Mouse (Mus musculus): ENCODE results near the gene Ube2v1. TPM values are rescaled to one million over a fixed set of nuclear protein-coding genes. Genes with fewer than 3 reads are reported as not detected.

Ube2v1 gene
- total and polyA plus RNA-seq, 3 experiments = 164 to 343 TPM; not detected in 1

DNA sequence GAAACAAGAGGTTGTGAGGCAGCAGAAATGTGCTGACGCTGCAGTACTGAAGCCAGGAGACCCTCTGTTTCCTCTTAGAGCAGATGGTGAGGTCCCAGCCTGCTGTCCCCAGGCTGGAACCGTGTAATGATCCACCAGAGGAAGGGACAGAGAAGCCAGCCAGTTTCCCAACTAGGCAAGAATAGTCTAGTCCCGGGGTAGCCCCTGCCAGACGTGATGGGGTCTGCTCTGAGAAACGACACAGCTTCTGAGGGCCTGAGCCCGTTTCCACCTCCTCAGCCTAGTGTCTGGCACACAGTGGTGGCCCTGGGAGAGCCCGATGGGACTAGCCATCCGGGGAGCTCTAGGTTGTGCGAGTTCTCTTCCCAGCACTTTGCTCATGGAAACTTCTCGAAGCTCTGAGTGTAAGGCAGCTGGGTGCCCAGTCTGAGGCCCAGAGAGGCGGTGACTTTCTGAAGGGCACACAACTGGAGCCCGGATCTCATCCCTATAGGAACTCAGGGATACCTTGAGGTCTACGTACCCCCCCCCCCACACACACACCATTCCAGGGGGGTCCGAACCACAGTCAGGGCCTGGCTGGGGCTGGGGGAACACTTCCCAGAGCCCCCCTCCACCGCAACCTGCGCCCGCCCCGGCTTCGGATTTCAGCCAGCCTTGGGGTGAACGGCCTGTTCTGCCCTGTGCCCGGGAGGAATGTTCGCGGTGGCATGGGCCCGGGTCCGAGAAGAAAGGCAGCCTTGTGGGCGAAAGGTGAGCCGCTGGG is 35.0 kb downstream of the Ube2v1 start:
- Histone ChIP-seq H3K27ac (ENCODE audit: control insufficient read depth, low read depth, low read length) (no peak overlapping the region), H3K79me2 (ENCODE audit: control insufficient read depth, insufficient read depth, low read length, poor library complexity) (no peaks in the 10 kb centered on the region), H3K9me3 (replicated peaks; ENCODE audit: insufficient read depth, low read length) (no peaks in the 10 kb centered on the region), H3K9ac (ENCODE audit: control insufficient read depth, low read depth, low read length, poor library complexity, severe bottlenecking) (no peak overlapping the region), H3K27me3 (ENCODE audit: control insufficient read depth in 1 of 2, insufficient read depth in 2 of 2, low read length in 2 of 2) (no peaks in the 10 kb centered on the region; a peak in 1 of 4 replicates), H3K4me3 (ENCODE audit: control insufficient read depth in 1 of 2, insufficient read depth in 1 of 2, low read depth in 2 of 2, low read length in 2 of 2) (no peak overlapping the region), H3K4me1 (ENCODE audit: control insufficient read depth in 1 of 2, insufficient read depth in 2 of 2, low read length in 2 of 2) (no peaks in the 10 kb centered on the region), H3K36me3 (ENCODE audit: control insufficient read depth in 1 of 2, insufficient read depth in 2 of 2, low read length in 2 of 2) (no peaks in the 10 kb centered on the region)
- no peak for TF ChIP-seq MYC (IDR thresholded peaks at IDR 0.05; ENCODE audit: low read depth, low read length)
- TF ChIP-seq TBP (IDR thresholded peaks at IDR 0.05; ENCODE audit: low read depth, low read length) = no peak
- TF ChIP-seq MXI1 (IDR thresholded peaks at IDR 0.05; ENCODE audit: low read depth, low read length) = no peak
- TF ChIP-seq MEF2A (IDR thresholded peaks at IDR 0.05; ENCODE audit: extremely low read depth, insufficient replicate concordance, low read depth, low read length, poor library complexity, severe bottlenecking) = no peak
- TF ChIP-seq TAL1 (IDR thresholded peaks at IDR 0.05; ENCODE audit: low read length) = no peak
- no peak for TF ChIP-seq UBTF (IDR thresholded peaks at IDR 0.05; ENCODE audit: borderline replicate concordance, insufficient read depth, low read depth, low read length)
- TF ChIP-seq CHD1 (IDR thresholded peaks at IDR 0.05; ENCODE audit: low read depth, low read length) = no peak
- TF ChIP-seq MYB (IDR thresholded peaks at IDR 0.05; ENCODE audit: low read depth, low read length) = no peak
- TF ChIP-seq TCF12 (IDR thresholded peaks at IDR 0.05; ENCODE audit: low read depth, low read length) = no peak
- no peak for TF ChIP-seq ETS1 (IDR thresholded peaks at IDR 0.05; ENCODE audit: low read depth, low read length)
- no peak for TF ChIP-seq ZNF384 (IDR thresholded peaks at IDR 0.05; ENCODE audit: low read depth, low read length)
- TF ChIP-seq JUND (IDR thresholded peaks at IDR 0.05; ENCODE audit: low read depth, low read length) = no peak
- no peak for TF ChIP-seq RAD21 (IDR thresholded peaks at IDR 0.05; ENCODE audit: low read depth, low read length)
- no peak for TF ChIP-seq NELFE (IDR thresholded peaks at IDR 0.05; ENCODE audit: low read depth, low read length)
- TF ChIP-seq KAT2A (conservative IDR thresholded peaks at IDR 0.05; ENCODE audit: low read depth, low read length) = no peak
- no peak for TF ChIP-seq USF1 (IDR thresholded peaks at IDR 0.05; ENCODE audit: low read depth, low read length)
- no peak for TF ChIP-seq E2F4 (IDR thresholded peaks at IDR 0.05; ENCODE audit: borderline replicate concordance, low read depth, low read length)
- DNase-seq (ENCODE audit: low read depth, low spot score) = no peak

GRCm38 (mm10) chr2:167596262-167596661 is 35.6 kb downstream of the Ube2v1 start:
- Histone ChIP-seq H3K27me3 (ENCODE audit: control insufficient read depth in 1 of 2, insufficient read depth in 2 of 2, low read length in 2 of 2) (no peaks in the 10 kb centered on the region; a peak in 1 of 4 replicates), H3K36me3 (ENCODE audit: control insufficient read depth in 1 of 2, insufficient read depth in 2 of 2, low read length in 2 of 2) (no peaks in the 10 kb centered on the region), H3K9me3 (replicated peaks; ENCODE audit: insufficient read depth, low read length) (no peaks in the 10 kb centered on the region), H3K4me1 (ENCODE audit: control insufficient read depth in 1 of 2, insufficient read depth in 2 of 2, low read length in 2 of 2) (no peaks in the 10 kb centered on the region), H3K27ac (ENCODE audit: control insufficient read depth, low read depth, low read length) (no peak overlapping the region), H3K4me3 (ENCODE audit: control insufficient read depth in 1 of 2, insufficient read depth in 1 of 2, low read depth in 2 of 2, low read length in 2 of 2) (no peak overlapping the region), H3K9ac (ENCODE audit: control insufficient read depth, low read depth, low read length, poor library complexity, severe bottlenecking) (no peak overlapping the region), H3K79me2 (ENCODE audit: control insufficient read depth, insufficient read depth, low read length, poor library complexity) (no peaks in the 10 kb centered on the region)
- TF ChIP-seq GATA1 (IDR thresholded peaks at IDR 0.05; ENCODE audit: low read depth, low read length) (no peak), MAX (IDR thresholded peaks at IDR 0.05; ENCODE audit: low read length) (no peak), NELFE (IDR thresholded peaks at IDR 0.05; ENCODE audit: low read depth, low read length) (no peak), BHLHE40 (IDR thresholded peaks at IDR 0.05; ENCODE audit: borderline replicate concordance, low read depth, low read length) (no peak), UBTF (IDR thresholded peaks at IDR 0.05; ENCODE audit: borderline replicate concordance, insufficient read depth, low read depth, low read length) (no peak), MYB (IDR thresholded peaks at IDR 0.05; ENCODE audit: low read depth, low read length) (no peak), NRF1 (IDR thresholded peaks at IDR 0.05; ENCODE audit: insufficient read depth, low read depth, low read length, poor library complexity, severe bottlenecking) (no peak), TAL1 (IDR thresholded peaks at IDR 0.05; ENCODE audit: low read length) (no peak), SMC3 (IDR thresholded peaks at IDR 0.05; ENCODE audit: low read depth, low read length) (no peak), MXI1 (IDR thresholded peaks at IDR 0.05; ENCODE audit: low read depth, low read length) (no peak), CHD2 (IDR thresholded peaks at IDR 0.05; ENCODE audit: low read length) (no peak), HCFC1 (IDR thresholded peaks at IDR 0.05; ENCODE audit: low read depth, low read length) (no peak), E2F4 (IDR thresholded peaks at IDR 0.05; ENCODE audit: borderline replicate concordance, low read depth, low read length) (no peak), CTCF (IDR thresholded peaks at IDR 0.05 in 2 of 3, conservative IDR thresholded peaks at IDR 0.05 in 1 of 3; ENCODE audit: control insufficient read depth in 1 of 3, insufficient read depth in 1 of 3, low read depth in 2 of 3, low read length in 3 of 3, poor library complexity in 1 of 3, severe bottlenecking in 1 of 3) (no peak), ZMIZ1 (IDR thresholded peaks at IDR 0.05; ENCODE audit: low read depth, low read length) (no peak), SIN3A (IDR thresholded peaks at IDR 0.05; ENCODE audit: low read length) (no peak), MAFK (IDR thresholded peaks at IDR 0.05; ENCODE audit: borderline replicate concordance, low read depth, low read length) (no peak), RCOR1 (IDR thresholded peaks at IDR 0.05; ENCODE audit: low read depth, low read length) (no peak), POLR2AphosphoS2 (IDR thresholded peaks at IDR 0.05; ENCODE audit: low read length) (no peak)
- no peak for DNase-seq (ENCODE audit: low read depth, low spot score)
